Mouse (Mus musculus): Measurements from ENCODE around the gene Osbpl5.
"Not testable (repeated sequence)": the region's sequence is repeated elsewhere in the genome, so short reads cannot be mapped to it uniquely, and the experiment has no call there.

The Osbpl5 gene

DNA sequence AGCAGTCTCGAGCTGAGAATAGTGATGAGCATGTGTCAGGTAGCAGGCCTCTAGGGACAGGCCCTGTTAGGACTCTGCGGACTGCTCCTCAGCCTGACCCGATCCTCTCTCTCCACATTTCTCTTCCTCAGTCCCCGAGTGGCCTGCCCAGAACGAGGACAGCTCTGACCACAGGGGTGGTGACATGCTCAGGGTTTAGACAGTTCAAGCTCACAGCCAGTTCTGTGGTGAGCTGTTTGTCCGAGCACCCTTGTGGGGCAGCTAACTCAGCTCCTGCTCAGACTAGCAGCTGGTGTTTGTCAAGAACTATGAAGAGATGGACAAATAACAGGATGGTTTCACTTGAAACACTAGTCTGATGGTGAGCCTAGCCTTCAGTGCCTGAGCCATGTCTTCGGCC is 45.4 kb downstream of the Osbpl5 start:
- DNase-seq (ENCODE audit: extremely low read depth, insufficient read length, low spot score): no peak

DNA sequence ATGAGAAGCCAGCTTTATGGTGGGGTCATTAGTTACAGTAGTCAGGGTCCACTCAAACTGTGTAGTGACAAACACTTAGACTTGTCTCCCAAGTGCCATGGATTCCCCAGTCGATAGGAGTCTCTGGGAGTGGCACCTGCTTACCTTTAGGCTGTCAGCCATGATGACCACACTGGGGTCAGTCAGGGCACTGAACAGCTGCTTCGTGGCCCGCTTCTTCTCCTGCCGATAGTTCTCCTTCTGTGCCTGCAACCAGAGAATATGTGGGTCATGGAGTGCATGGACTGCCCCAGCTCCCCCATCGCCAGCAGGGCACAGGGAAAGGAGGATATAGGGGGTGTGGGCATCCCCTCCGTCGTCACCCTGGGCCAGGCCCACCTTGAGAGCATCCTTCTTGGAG is 47.4 kb downstream of the Osbpl5 start:
- DNase-seq (ENCODE audit: extremely low read depth, insufficient read length, low spot score): no peak

DNA sequence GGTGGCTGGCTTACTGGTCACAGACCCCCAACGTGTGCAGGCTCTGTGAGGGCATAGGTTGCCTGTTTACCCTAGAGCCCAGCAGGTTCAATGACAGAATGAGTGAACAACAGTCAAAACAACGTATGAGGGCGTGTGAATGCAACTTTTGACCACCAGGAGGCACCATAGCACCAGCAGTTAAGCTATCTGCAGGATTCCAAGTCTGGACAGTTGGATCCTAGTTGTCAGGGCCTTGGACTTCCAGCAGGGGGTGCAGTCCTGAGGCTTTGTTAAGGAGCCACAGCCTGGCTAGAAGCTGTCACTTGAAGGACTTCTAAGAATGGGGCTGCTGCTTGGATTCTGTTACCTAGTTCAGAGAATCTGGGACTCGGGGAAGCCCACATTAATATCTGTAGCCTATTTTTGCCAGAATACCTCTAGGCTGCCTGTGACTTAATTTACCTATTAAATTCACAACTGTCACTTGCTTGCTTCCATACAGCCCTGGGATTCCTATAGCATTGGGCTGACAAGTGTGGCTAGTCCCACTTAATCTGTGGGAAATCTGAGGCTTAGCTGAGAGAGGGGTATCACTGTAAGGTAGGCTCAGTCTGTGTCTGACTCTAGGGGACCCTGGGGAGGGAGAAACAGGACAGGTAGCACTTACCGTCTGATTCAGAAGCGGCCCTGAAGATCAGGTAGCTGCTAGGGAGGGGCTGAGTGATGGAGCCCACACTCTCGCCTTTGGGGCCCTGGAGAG is 49.9 kb downstream of the Osbpl5 start:
- DNase-seq (ENCODE audit: extremely low read depth, insufficient read length, low spot score): peak; percentile 64

DNA sequence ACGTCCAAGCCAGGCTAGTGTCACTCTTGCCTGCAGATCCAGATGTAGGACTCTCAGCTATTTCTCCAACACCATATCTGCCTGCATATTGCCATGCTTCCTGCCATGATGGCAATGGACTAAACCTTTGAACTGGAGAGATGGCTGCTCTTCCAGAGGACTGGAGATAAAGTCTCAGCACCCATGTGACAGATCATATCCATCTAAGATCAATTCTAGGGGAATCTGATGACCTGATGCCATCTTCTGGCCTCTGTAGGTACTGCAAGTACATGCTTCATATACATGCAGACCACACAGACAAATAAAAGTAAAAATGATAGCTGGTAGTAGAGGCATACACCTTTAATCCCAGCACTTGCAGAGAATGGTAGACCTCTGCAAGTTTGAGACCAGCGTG is 60.6 kb downstream of the Osbpl5 start:
- DNase-seq (ENCODE audit: extremely low read depth, insufficient read length, low spot score): no peak

DNA sequence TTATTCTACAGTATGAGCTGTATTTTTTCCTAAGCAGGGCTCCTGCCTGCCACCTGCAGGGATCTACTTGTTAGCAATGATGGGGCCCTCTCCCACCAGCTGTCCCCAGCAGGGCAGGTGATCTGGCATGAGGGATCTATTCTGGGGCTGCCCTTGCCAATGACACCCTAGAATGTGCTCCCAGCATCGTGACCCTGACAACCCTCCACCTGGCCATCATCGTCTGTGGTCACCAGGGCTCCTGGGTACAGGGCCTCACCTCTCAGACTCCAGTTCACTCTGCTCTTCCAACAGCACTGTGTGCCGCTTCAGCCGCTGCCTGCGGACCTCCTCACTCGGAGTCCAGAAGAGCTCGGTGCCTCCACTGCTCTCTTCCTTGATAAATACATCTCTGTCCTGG is 62.2 kb downstream of the Osbpl5 start:
- no peak for DNase-seq (ENCODE audit: extremely low read depth, insufficient read length, low spot score)

DNA sequence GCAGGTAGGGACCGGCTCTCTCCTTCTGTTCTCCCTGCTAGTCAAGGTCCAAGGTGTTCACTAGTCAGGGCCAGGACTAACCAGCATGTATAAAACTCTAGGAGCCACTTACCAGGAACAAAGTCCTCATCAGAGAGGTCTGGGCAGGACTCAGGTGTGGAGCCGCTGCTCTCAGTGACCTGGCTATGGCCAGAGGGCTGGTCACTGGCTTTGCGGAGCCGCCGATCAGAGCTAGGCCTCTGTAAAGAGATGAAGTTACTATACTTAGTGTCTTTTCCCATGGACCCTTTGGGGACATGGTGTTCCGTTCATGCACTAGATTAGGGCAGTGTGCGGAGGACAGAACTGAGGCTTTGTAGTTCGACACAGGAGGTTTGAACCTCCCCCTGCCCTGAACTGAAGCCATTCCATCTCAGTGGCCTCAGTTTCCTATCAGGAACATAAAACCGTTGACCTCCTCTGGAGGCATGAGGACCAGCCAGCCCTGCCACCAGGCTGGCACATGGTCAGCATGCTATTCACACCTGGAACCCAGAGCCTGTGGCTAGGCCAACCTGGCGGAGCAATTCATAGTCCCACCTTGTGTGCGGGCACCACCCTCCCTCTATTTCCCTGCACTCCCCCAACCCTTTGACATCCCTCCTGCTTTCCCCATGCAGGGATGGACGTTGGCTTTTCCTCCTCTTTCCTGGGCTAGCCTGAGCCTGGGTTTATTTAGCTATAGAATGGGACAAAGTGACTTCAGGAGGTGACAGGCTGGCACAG is 63.9 kb downstream of the Osbpl5 start:
- no peak for DNase-seq (ENCODE audit: extremely low read depth, insufficient read length, low spot score)

DNA sequence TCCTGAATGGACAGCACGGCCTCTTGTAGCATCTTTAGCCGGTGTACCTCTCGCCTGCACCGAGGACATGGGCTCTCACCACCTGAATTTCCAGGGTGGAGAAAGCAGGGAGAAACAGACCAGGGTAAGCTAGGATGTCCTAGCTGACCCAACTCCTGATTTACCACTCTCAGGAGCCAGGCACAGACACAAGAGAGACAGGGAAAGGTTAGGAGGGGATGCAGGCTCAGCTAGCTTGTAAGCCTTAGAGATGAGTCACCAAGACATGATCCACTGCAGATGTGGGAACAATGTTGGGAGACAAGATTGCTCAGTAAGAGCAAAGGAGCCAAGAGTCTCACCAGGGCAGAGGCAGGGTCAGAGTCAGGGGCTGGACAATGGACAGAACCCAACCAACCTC is 64.9 kb downstream of the Osbpl5 start:
- no peak for DNase-seq (ENCODE audit: extremely low read depth, insufficient read length, low spot score)

DNA sequence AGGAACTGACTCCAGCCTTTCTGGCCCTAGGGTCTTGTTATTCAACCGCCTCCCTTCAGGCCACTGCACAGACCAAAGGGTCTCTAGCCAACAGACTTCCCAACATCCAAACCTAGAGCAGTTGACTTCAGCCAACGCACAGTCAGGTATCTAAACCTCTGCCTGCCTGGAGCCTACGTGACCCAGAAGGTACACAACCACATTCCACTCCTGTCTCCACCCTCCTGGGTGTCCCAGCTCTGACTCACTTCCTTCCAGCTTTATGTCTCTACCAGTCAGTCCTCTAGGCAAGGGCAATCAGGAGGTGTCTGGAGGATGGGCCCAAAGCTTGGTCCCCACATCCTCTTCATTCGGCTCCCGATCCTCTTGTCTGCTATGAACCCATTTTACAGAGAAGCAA is 65.6 kb downstream of the Osbpl5 start:
- no peak for DNase-seq (ENCODE audit: extremely low read depth, insufficient read length, low spot score)

DNA sequence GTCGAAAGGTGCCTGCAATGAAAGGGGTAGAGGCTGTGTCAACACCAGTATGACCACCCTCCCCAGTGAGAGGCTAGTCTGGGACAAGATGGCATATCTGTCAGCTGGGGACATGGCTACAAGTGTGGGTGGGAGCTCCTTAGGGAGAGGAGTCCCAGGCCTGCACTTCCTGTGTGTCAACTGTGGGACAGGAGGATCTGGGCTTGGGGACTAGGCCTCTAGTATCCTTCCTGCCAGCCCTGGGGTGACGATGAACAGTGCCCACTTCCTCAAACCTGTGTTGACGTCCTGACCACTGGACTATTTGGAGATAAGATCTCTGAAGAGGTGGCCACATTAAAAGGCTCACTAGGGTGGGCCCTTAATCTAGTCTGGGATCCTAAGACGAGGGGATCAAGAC is 66.8 kb downstream of the Osbpl5 start:
- no peak for DNase-seq (ENCODE audit: extremely low read depth, insufficient read length, low spot score)

DNA sequence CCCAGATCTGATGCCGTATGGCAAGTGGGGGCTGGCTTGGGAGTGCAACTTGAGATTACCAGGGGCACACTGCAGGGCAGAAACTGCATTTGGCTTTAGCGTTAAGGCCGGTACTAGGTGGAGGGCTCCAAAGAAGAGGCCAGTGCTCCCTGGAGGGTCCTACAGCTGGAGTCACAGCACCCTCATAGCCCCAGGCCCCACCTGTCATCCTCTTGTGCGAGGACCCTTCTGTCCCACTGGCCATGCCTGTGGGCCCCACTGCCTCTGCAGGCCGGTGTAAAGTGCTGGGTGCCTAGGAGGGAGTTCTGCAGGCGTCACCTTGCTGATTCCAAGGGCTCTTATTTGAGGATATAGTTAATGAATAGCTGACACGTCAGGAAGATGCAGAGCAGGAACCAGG is 67.3 kb downstream of the Osbpl5 start:
- no peak for DNase-seq (ENCODE audit: extremely low read depth, insufficient read length, low spot score)

DNA sequence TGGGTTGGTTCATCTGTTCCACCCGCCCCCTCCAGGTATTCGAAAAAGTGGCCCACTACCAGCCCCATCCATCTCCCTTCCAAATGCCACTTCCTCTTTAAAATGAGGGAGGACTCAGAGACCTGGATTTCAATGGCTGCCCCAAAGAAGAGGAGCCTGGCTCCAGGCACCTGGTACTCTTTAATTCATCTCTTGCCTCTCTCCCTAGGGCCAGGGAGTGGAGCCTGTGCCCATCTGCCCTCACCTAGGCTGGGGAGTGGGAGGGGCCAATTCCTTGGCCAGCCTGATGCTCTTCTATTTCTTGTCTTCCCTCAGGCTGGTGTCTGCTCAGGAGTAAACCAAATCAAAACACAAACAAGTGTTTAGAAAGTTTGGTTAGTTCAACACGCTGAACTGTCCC is 70.1 kb downstream of the Osbpl5 start:
- not testable (repeated sequence) for DNase-seq (ENCODE audit: extremely low read depth, insufficient read length, low spot score)

DNA sequence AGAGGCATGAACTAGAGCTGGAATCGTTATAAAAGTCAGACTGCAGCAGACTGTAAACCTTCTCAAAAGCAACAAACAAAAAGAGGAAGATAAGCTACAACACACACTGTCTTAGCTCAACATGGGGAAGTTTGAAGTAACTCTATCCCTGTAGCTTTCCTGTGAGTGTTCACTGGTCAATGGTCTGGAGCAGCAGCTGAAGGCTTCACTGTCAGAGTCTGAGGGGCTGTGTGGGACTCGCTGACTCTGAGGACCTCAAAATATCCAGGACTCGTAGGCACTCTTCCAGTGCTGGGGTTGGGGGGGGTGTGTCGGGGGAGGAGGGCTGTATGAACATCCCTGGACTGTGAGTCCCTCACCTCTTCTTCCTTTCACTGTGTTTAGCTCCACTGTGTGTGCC is 70.6 kb downstream of the Osbpl5 start:
- not testable (repeated sequence) for DNase-seq (ENCODE audit: extremely low read depth, insufficient read length, low spot score)

DNA sequence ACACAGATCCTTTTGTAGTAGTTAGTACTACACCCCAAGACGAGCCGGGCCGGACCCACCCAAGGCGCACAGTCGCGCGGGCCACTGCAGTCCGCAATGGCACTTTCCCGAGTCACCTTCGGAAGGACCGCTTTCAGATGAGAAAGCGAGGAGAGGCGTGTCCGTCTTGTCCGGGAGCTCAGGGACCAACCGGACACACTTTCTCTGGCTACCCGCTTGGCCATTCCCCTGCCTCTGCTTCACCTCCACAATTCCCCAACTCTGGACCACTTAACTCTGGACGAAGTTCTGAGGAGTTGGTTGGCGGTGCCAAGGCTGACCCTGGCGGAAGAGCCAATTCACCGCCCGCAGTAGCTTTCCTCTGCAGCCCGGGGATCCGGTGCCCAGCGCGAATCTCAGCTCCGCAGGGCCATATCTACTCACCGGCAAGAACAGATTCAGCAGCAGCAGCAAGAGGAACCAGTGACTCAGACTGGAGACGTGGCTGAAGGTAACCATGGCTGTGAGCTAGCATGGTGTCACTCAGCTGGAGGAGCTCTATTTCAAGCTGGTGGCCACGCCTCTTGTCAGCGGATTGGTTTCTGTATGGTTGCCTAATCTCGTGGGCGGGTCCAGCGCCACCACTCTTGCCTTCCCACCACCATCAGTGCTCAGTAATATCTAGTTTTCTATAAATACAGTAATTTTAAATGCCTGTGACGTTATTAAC is 71.3 kb downstream of the Osbpl5 start, which contains the start of gene Tnfrsf23:
Gene Tnfrsf23 (minus strand): TSS at position 514 of the 709 bp plus-strand sequence.
- DNase-seq (ENCODE audit: extremely low read depth, insufficient read length, low spot score): peak; percentile 89

DNA sequence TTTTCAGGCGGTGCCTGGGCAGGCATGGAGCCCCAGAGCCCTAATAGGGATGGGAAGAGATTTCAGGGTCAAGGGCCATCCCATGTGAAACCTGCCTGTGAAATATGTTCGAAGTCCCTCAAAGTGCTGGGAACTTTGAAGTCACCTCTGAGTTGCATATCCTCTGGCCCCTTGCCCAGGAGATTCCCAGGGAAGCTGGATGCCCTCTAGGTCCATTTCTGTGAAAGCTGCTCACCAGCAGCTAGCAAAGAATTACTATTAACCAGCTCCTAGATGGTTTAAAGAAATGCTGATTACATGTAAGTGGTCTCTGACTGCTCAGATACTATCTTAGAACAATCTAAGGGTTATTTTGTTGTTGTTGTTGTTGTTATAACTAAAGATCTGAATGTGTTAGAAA is 72.2 kb downstream of the Osbpl5 start:
- not testable (repeated sequence) for DNase-seq (ENCODE audit: extremely low read depth, insufficient read length, low spot score)

DNA sequence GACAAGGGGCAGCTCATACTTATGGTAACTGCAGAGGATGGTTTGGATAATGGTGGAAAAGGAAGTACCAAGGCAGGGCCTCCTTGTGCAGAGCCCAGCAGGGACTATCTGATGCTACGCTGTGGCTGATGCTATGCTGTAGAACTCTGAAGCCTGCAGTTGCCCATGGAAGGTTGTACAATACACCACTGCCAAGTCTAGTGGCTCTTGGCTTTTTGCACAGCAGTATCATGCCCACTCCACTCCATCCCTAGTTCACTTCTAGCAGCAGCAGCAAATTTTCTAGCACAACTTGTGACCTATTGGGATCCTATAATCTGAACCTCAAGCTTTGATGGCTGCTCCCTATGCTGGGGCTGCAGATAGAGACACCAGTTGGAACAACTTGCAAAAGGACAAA is 75.2 kb downstream of the Osbpl5 start:
- DNase-seq (ENCODE audit: extremely low read depth, insufficient read length, low spot score): no peak

DNA sequence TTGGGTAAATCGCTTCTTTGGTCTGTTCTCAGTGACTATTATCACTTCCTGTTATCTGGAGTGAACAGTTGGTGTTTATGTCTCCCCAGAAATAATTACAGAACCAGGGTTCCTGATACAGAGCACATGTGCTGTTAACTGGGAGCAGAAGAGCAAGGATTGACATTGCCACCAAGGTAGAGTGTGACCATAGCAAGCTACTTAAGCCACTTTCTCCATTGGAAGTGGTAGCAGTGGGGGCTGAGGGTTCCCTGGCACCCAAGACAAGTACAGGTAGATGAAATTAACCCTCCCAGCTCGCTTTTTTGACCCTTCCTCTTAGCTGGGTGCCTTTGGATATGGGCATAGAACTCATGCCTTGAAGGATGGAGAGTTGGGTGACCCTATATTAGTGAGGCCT is 75.9 kb downstream of the Osbpl5 start:
- DNase-seq (ENCODE audit: extremely low read depth, insufficient read length, low spot score): not testable (repeated sequence)

DNA sequence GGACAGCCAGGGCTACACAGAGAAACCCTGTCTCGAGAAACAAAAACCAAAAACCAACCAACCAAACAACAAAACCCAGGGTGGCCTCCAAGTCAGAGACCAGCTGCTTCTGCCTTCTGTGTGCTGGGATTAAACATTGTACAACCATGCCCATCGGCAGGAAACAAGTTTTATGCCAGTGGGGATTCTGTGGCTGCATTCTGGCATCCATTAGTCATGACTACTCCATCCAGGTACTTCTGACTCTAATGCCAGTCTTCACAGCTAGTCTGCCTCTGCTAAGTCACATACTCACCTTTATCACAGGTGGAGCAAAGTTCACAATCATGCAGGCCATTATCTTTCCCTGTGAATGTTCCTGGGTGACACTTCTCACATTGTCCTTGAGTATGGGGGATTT is 77.1 kb downstream of the Osbpl5 start:
- not testable (repeated sequence) for DNase-seq (ENCODE audit: extremely low read depth, insufficient read length, low spot score)

DNA sequence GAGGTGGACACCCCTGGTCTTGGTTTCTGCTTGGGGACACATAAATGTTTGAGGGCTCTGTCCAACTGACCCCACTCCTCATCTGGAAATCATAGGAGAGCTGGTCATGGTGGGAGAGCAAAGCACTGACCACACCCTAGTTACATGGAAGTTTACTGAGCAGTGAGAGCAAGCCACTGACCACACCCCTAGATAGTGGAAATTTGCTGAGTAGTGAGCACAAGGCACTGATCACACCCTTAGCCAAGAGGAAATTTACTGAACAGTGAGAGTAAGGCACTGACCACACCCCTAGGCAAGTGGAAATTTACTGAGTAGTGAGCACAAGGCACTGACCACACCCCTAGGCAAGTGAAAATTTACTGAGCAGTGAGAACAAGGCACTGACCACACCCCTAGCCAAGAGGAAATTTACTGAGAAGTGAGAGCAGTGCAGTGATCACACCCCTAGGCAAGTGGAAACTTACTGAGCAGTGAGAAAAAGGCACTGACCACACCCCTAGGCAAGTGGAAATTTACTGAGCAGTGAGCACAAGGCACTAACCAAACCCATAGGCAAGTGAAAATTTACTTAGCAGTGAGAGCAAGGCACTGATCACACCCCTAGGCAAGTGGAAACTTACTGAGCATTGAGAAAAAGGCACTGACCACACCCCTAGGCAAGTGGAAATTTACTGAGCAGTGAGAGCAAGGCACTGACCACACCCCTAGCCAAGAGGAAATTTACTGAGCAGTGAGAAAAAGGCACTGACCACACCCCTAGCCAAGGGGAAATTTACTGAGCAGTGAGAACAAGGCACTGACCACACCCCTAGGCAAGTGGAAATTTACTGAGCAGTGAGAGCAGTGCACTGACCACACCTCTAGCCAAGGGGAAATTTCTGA is 90.1 kb downstream of the Osbpl5 start:
- DNase-seq (ENCODE audit: extremely low read depth, insufficient read length, low spot score): peak; percentile 70

DNA sequence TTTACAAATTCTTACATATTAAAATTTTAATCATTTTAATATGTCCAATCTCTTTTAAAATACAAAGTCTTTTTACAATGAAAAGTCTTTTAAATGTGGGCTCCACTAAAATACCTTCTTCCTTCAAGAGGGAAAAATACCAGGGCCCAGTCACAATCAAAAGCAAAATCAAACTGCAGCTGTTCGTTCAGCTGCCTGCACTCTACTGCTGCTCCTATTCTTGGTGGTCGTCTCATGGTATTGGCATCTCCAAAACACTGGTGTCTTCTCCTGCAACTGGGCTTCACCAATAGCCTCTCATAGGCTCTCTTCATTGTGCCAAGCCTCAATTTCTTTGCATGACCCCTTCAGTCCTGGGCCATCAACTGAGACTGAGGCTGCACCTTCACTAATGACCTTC is 93.3 kb downstream of the Osbpl5 start:
- DNase-seq (ENCODE audit: extremely low read depth, insufficient read length, low spot score): no peak

DNA sequence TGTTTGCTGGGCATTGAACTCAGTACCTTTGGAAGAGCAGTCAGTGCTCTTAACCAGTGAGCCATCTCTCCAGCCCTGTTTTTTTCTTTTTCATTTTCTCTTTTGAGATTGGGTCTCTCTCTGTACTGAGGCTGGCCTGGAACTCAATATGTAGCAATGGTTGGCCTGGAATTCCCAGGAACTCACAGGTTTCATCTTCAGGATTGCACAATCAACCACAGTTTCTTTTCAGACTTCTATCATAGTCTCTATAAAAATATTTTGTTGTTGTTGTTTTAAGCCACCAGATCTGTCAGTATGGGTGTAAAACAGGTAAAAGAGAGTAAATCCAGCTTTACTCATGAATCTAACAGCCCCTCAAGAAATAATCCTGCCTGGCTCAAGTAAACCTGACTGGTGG is 96.0 kb downstream of the Osbpl5 start:
- DNase-seq (ENCODE audit: extremely low read depth, insufficient read length, low spot score): no peak
